Mouse (Mus musculus) E14TG2a.4 (cell line): ENCODE results near the gene Tgfbr3.

Experiments used
- H3K27me3 ChIP-seq: 2 replicates; pipeline ENCODE4 v1.6.1; 2014; ENCODE audit warnings: low read length, control low read depth; ENCODE audit not compliant: insufficient read depth
- H3K36me3 ChIP-seq: 2 replicates; pipeline ENCODE4 v1.6.1; 2014; ENCODE audit warnings: low read length, control low read depth; ENCODE audit not compliant: insufficient read depth
- H3K4me1 ChIP-seq: replicated peaks from 2 replicates; pipeline ENCODE4 v1.6.1; 2014; ENCODE audit warnings: low read depth, low read length, control low read depth
- H3K4me3 ChIP-seq: replicated peaks from 2 replicates; pipeline ENCODE4 v1.5.1; 2014; ENCODE audit warnings: mild to moderate bottlenecking, low read length
- H3K9me3 ChIP-seq: 2 replicates; pipeline ENCODE4 v1.6.1; 2014; ENCODE audit warnings: low read length, control low read depth
- CTCF ChIP-seq: conservative IDR thresholded peaks from 2 replicates; pipeline ENCODE4 v1.5.1; 2014; ENCODE audit warnings: low read length
- NANOG ChIP-seq: IDR thresholded peaks from 2 replicates; pipeline ENCODE4 v1.6.1; 2014; ENCODE audit warnings: borderline replicate concordance, low read length, mixed read lengths
- POU5F1 ChIP-seq: IDR thresholded peaks from 2 replicates; pipeline ENCODE4 v1.6.1; 2014; ENCODE audit warnings: low read length, borderline replicate concordance

The Tgfbr3 gene

GRCm38 (mm10) chr5:107237971-107238426, 51.4 kb downstream of the Tgfbr3 start:
- no peaks in the 10 kb centered on the region for H3K4me1 ChIP-seq
- H3K27me3 ChIP-seq = 0 out of 2 replicates have a peak, but pooled peaks cover 2% of the 10 kb centered on the region
- H3K36me3 ChIP-seq = no peaks in the 10 kb centered on the region
- no peak overlapping the region for H3K4me3 ChIP-seq
- no peak for TF ChIP-seq NANOG
- no peak for TF ChIP-seq CTCF
- no peak for TF ChIP-seq POU5F1
- no peaks in the 10 kb centered on the region for H3K9me3 ChIP-seq

GRCm38 (mm10) chr5:107236975-107237374, 52.5 kb downstream of the Tgfbr3 start:
- no peaks in the 10 kb centered on the region for H3K4me1 ChIP-seq
- H3K36me3 ChIP-seq = no peaks in the 10 kb centered on the region
- H3K9me3 ChIP-seq = no peaks in the 10 kb centered on the region
- H3K27me3 ChIP-seq = 0 out of 2 replicates have a peak, but pooled peaks cover 2% of the 10 kb centered on the region
- H3K4me3 ChIP-seq = no peak overlapping the region
- no peak for TF ChIP-seq NANOG
- no peak for TF ChIP-seq CTCF

GRCm38 (mm10) chr5:107236039-107236438, 53.4 kb downstream of the Tgfbr3 start:
- Histone ChIP-seq H3K36me3 (no peaks in the 10 kb centered on the region), H3K27me3 (no peaks in the 10 kb centered on the region), H3K4me3 (no peak overlapping the region), H3K4me1 (no peaks in the 10 kb centered on the region), H3K9me3 (no peaks in the 10 kb centered on the region)
- no peak for TF ChIP-seq POU5F1
- TF ChIP-seq NANOG = no peak
- TF ChIP-seq CTCF = no peak

- Histone ChIP-seq H3K36me3 (no peaks in the 10 kb centered on the region), H3K4me1 (no peaks in the 10 kb centered on the region), H3K4me3 (no peak overlapping the region), H3K9me3 (no peaks in the 10 kb centered on the region), H3K27me3 (no peaks in the 10 kb centered on the region)
- TF ChIP-seq NANOG = no peak
- no peak for TF ChIP-seq CTCF
- TF ChIP-seq POU5F1 = no peak
These were observed 55.8 kb downstream of the Tgfbr3 start for GRCm38 (mm10) chr5:107233366-107234354.

- no peaks in the 10 kb centered on the region for H3K36me3 ChIP-seq
- no peaks in the 10 kb centered on the region for H3K9me3 ChIP-seq
- no peak overlapping the region for H3K4me3 ChIP-seq
- no peak for TF ChIP-seq NANOG
- no peak for TF ChIP-seq POU5F1
- no peak for TF ChIP-seq CTCF
- no peaks in the 10 kb centered on the region for H3K4me1 ChIP-seq
- no peaks in the 10 kb centered on the region for H3K27me3 ChIP-seq
These were observed 59.2 kb downstream of the Tgfbr3 start for GRCm38 (mm10) chr5:107230189-107230588.

GRCm38 (mm10) chr5:107229037-107229436, 60.4 kb downstream of the Tgfbr3 start:
- no peaks in the 10 kb centered on the region for H3K4me1 ChIP-seq
- no peaks in the 10 kb centered on the region for H3K36me3 ChIP-seq
- TF ChIP-seq CTCF (no peak), POU5F1 (no peak), NANOG (no peak)
- H3K9me3 ChIP-seq = no peaks in the 10 kb centered on the region
- H3K27me3 ChIP-seq = no peaks in the 10 kb centered on the region
- H3K4me3 ChIP-seq = no peak overlapping the region

GRCm38 (mm10) chr5:107227580-107227979, 61.8 kb downstream of the Tgfbr3 start:
- TF ChIP-seq POU5F1 (no peak), NANOG (no peak), CTCF (peak; percentile 58)

GRCm38 (mm10) chr5:107224820-107225417, 64.5 kb downstream of the Tgfbr3 start:
- TF ChIP-seq NANOG = no peak
- no peak for TF ChIP-seq POU5F1
- TF ChIP-seq CTCF = no peak
- H3K4me3 ChIP-seq = no peak overlapping the region
- no peaks in the 10 kb centered on the region for H3K36me3 ChIP-seq
- no peaks in the 10 kb centered on the region for H3K9me3 ChIP-seq
- H3K4me1 ChIP-seq = 0 out of 2 replicates have a peak, but pooled peaks cover 4% of the 10 kb centered on the region
- H3K27me3 ChIP-seq = no peaks in the 10 kb centered on the region

More at GRCm38 (mm10) chr5:107227580-107227979, 61.8 kb downstream of the Tgfbr3 start:
- Histone ChIP-seq H3K36me3 (no peaks in the 10 kb centered on the region), H3K27me3 (no peaks in the 10 kb centered on the region), H3K4me3 (no peak overlapping the region), H3K4me1 (no peaks in the 10 kb centered on the region), H3K9me3 (no peaks in the 10 kb centered on the region)
